Comparison of ENCODE assay signal across 11 mouse cellular contexts in the genomic region with DNA sequence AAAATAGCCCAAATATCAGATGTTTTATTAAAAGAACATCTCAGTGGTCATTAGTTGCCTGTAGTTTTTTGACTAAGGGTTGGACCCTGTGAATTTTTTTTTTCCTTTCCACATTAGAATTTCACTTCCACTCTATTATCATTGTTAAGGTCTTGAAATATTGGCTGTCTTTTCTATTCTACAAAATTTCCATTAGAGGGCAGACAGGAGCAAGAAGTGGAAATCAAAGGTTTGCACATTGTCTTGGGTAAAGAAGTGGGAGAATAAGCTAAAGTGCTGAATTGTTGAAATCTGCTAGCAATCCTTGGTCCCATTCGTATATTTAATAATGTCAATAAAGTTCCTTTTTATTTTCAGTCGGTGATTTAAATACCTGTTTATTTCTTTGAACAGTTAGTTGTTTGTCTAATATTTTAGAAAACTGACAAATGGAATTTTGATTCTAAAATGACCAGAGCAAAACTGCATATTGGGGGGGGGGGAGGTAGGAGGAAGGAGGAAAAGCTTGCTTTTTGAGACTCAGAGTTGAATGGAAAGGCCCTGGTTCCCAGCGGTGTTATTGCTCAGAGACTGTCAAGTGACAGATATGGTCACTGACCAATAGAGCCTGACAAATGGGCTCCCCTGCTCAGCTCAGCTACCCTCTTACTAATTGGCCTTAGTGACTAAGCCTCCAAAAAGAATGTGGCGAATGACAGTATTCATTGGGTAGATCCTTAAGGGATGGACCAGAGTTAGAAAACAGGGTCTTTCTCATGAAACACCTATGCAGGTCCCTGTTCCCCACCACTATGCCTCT.
DNase-seq lines count a peak whose midpoint lies in the region; ATAC-seq and TF ChIP-seq lines count a peak whose summit lies in the region.
"Had no signal": no experiment of that assay in that cellular context is flagged by ENCODE, and none has a peak within 500 bp of the region (broad histone marks: within the 10 kb centered on the region; RNA-seq: fewer than 3 reads in every experiment).

No protein-coding gene starts in this region.

- H3K79me2 ChIP-seq in CH12.LX (replicated peaks; ENCODE audit: control insufficient read depth, extremely low read depth, insufficient read depth, poor library complexity, severe bottlenecking) = no peaks in the 10 kb centered on the region

- H3K4me3 ChIP-seq in kidney, embryonic 16.5 days (ENCODE audit: low read length) = no peak overlapping the region
- no peak overlapping the region for H3K4me3 ChIP-seq in CH12.LX (replicated peaks in 1 of 3; ENCODE audit: low read depth in 2 of 3, low read length in 2 of 3, poor library complexity in 1 of 3)

- no peak for TF ChIP-seq POLR2A in CH12.LX (IDR thresholded peaks at IDR 0.05; ENCODE audit: low read depth, low read length)

- in situ Hi-C loops in CH12.LX (cut with MboI; ENCODE audit: low pct_ligation_motif_present, low pct_unique_long_range_greater_than_20kb, low sequenced_read_pairs) = loop anchor here (10.0 kb wide), 1 partner anchor 587 kb away; no protein-coding TSS in a partner anchor

- 45% methylated on average over 4 of the region's 4 CpGs for WGBS in kidney, embryonic 16.5 days

- TF ChIP-seq CTCF in CH12.LX (conservative IDR thresholded peaks at IDR 0.05 in 1 of 2, IDR thresholded peaks at IDR 0.05 in 1 of 2; ENCODE audit: low read depth in 2 of 2, low read length in 2 of 2) = peak in 1 of 2 experiments; percentile 82; a peak in 2 of 4 replicates

- TF ChIP-seq EP300 in CH12.LX (IDR thresholded peaks at IDR 0.05; ENCODE audit: low read length) = no peak

- peak; percentile 86 for TF ChIP-seq RAD21 in CH12.LX (IDR thresholded peaks at IDR 0.05; ENCODE audit: low read depth, low read length)

- dilution Hi-C loops in CH12.LX (cut with MboI; ENCODE audit: extremely low pct_ligation_motif_present, extremely low pct_unique_long_range_greater_than_20kb, low sequenced_read_pairs) = no loop called here

- DNase-seq in kidney, adult 18-20 months = no peak
- DNase-seq in CH12.LX (ENCODE audit: extremely low read depth) (peak; percentile 65), adipocyte (ENCODE audit: low spot score) (peak; percentile 59)
- DNase-seq in forelimb bud, embryonic 11.5 days (ENCODE audit: low read depth, low spot score) = peak; percentile 37
- no peak for DNase-seq in natural killer cell, adult 2 months (ENCODE audit: low spot score in 2 of 2)
- DNase-seq in right cerebral cortex, postnatal 25 days = no peak
- no peak for DNase-seq in gastrocnemius, adult 18-20 months (ENCODE audit: low spot score)
- DNase-seq: cerebellum, adult 9-10 months; kidney, postnatal 25 days had no signal

- H3K4me1 ChIP-seq in kidney, embryonic 16.5 days (ENCODE audit: insufficient read depth, low read length) = peaks cover 6% of the 10 kb centered on the region; the same call in 1 of the 2 replicates
- H3K4me1 ChIP-seq in CH12.LX (ENCODE audit: control insufficient read depth in 1 of 2, insufficient read depth in 2 of 2) = 0 out of 4 replicates have a peak, but pooled peaks cover 0 to 2% of the 10 kb centered on the region in 2 experiments

- H3K9me3 ChIP-seq in kidney, embryonic 16.5 days (ENCODE audit: low read length) = no peaks in the 10 kb centered on the region
- no peaks in the 10 kb centered on the region for H3K9me3 ChIP-seq in CH12.LX (replicated peaks; ENCODE audit: low read length)

- H3K27ac ChIP-seq in kidney, embryonic 16.5 days (ENCODE audit: low read length) = no peak overlapping the region
- H3K27ac ChIP-seq in CH12.LX (ENCODE audit: insufficient read depth, low read depth) = no peak overlapping the region
- H3K27ac ChIP-seq: liver, embryonic 14.5 days had no signal

- no peak overlapping the region for H3K9ac ChIP-seq in kidney, embryonic 16.5 days (replicated peaks; ENCODE audit: low read length)
- no peak overlapping the region for H3K9ac ChIP-seq in CH12.LX (ENCODE audit: insufficient read depth, low read depth)
- H3K9ac ChIP-seq: liver, embryonic 14.5 days had no signal

- H3K4me2 ChIP-seq in kidney, embryonic 16.5 days (replicated peaks; ENCODE audit: low read depth, low read length) = no peak overlapping the region
- peak overlapping the region; percentile 2; the same call in 1 of the 2 replicates for H3K4me2 ChIP-seq in CH12.LX (ENCODE audit: insufficient read depth, low read depth, poor library complexity, severe bottlenecking)

- ATAC-seq in kidney, embryonic 16.5 days (ENCODE audit: low FRiP score, low TSS enrichment) = peak; percentile 70; the same call in 1 of the 2 replicates

- no peaks in the 10 kb centered on the region for H3K27me3 ChIP-seq in kidney, embryonic 16.5 days (ENCODE audit: insufficient read depth, low read length)
- H3K27me3 ChIP-seq in CH12.LX (replicated peaks) = no peaks in the 10 kb centered on the region

- H3K36me3 ChIP-seq in kidney, embryonic 16.5 days (ENCODE audit: insufficient read depth, low read length) = no peaks in the 10 kb centered on the region
- H3K36me3 ChIP-seq in CH12.LX (replicated peaks in 1 of 2; ENCODE audit: control insufficient read depth in 1 of 2, insufficient read depth in 1 of 2, low read length in 1 of 2) = no peaks in the 10 kb centered on the region

TF ChIP-seq in CH12.LX, 34 proteins besides CTCF, POLR2A, EP300 and RAD21:
- TF ChIP-seq USF1 (IDR thresholded peaks at IDR 0.05; ENCODE audit: low read depth, low read length) (no peak), GABPA (IDR thresholded peaks at IDR 0.05; ENCODE audit: insufficient replicate concordance, low read depth, low read length) (no peak), KAT2A (IDR thresholded peaks at IDR 0.05; ENCODE audit: insufficient replicate concordance, low read length) (no peak), CHD2 (IDR thresholded peaks at IDR 0.05; ENCODE audit: low read length) (no peak), NRF1 (IDR thresholded peaks at IDR 0.05; ENCODE audit: low read depth, low read length) (no peak), ZC3H11A (IDR thresholded peaks at IDR 0.05; ENCODE audit: low read depth, low read length) (peak; percentile 57; the same call in 1 of the 2 replicates), ELF1 (IDR thresholded peaks at IDR 0.05; ENCODE audit: low read depth, low read length) (no peak), JUN (IDR thresholded peaks at IDR 0.05; ENCODE audit: insufficient read depth, low read depth, low read length) (no peak), NELFE (IDR thresholded peaks at IDR 0.05; ENCODE audit: low read depth, low read length) (no peak), RCOR1 (conservative IDR thresholded peaks at IDR 0.05; ENCODE audit: low read depth, low read length) (no peak), ZNF384 (IDR thresholded peaks at IDR 0.05; ENCODE audit: low read depth, low read length) (peak; percentile 57), MYC (IDR thresholded peaks at IDR 0.05; ENCODE audit: low read depth, low read length) (no peak), MAFK (IDR thresholded peaks at IDR 0.05; ENCODE audit: insufficient replicate concordance, low read length) (peak; percentile 42; the same call in 1 of the 2 replicates), PAX5 (IDR thresholded peaks at IDR 0.05; ENCODE audit: low read length) (no peak), E2F4 (IDR thresholded peaks at IDR 0.05; ENCODE audit: insufficient replicate concordance, low read depth, low read length) (no peak), SIN3A (IDR thresholded peaks at IDR 0.05; ENCODE audit: low read length) (no peak), POLR2AphosphoS2 (IDR thresholded peaks at IDR 0.05; ENCODE audit: low read depth, low read length) (no peak), BHLHE40 (IDR thresholded peaks at IDR 0.05; ENCODE audit: low read depth, low read length) (no peak), SMC3 (IDR thresholded peaks at IDR 0.05; ENCODE audit: low read depth, low read length) (peak; percentile 88)

Comparison
In these comparisons a context has a peak if more than half of its experiments do, and no peak if none do; other contexts are left out.
1. DNase-seq: peak in CH12.LX (single experiment), adipocyte (single experiment) and forelimb bud, embryonic 11.5 days (single experiment); none in kidney, adult 18-20 months (single experiment), natural killer cell, adult 2 months (0 of 2), right cerebral cortex, postnatal 25 days (single experiment) and gastrocnemius, adult 18-20 months (single experiment).